Mouse (Mus musculus): ENCODE measurements around the gene Ep400.

Gene Ep400

DNA sequence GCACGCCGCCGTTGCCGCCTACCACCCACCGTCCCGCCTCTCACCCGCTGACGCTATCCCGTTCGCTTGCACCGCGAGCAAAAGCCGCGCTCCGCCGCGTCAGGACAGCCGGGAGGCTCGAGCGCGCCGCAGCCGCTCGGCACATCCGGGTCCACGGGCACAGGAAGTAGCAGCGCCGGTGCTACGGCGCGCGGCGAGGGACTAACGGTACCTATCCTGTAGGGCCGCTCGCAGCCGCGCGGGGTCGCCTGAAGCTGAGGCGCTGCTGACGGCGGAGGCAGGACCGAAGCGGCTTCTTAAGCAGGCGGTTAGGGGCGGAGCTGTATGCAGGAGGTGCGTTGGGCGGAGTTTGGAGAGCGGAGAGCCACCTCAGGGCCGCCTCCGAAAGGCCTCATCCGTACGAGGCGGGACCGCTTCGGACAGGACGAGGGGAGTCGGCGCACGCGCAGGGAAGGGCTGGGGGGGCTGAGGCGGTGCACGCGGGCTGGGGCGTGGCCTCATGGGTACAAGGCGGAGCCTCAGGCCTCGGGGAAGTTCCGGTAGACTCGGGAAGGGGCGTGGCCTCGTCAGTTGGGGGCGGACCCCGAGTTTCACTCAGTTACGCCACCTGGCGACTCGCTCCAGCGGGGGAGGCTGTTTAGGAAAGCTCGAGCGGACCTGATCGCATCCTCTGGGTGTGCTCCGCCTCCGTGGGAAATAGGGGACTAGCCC is at the start of gene Ep400:
Gene Ep400, minus strand, starts transcription at position 270 of the 711 bp plus-strand sequence.
- peak; percentile 99 for DNase-seq (ENCODE audit: low spot score)

DNA sequence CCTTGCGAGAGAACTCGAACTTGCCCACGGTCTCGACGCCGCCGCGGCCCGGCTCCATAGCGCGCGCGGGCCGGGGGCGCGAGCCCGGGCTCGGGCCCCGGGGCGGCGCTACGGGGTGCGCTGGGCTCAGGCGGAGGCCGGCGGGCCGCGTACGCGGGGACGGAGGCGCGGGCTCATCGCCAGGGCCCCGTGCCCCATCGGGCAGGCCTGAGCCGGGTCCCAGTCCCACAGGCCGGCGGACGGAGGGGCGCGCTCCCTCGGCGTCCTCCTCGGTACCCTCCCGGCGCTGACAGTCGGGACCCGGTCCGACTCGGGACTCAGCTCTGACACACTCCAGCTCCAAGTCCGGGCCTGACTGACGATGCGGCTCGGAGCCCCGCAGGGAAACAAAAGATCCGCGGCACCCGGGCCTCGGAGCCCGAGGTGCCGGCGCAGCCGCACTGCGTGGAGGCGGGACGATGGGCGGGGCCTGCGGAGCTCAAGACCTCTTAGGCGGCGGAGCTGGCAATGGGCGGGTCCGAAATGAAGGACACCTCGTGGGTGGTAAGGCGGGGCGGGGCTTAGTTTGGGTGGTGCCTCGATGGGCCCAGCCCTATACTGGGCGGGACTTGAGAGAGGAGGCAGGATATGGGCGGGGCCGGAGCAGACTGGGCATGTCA is 39.3 kb upstream of the Ep400 start, which contains the start of gene Ulk1:
Gene Ulk1, minus strand, starts transcription at position 431 of the 659 bp plus-strand sequence.
- DNase-seq (ENCODE audit: low spot score) = peak; percentile 99

DNA sequence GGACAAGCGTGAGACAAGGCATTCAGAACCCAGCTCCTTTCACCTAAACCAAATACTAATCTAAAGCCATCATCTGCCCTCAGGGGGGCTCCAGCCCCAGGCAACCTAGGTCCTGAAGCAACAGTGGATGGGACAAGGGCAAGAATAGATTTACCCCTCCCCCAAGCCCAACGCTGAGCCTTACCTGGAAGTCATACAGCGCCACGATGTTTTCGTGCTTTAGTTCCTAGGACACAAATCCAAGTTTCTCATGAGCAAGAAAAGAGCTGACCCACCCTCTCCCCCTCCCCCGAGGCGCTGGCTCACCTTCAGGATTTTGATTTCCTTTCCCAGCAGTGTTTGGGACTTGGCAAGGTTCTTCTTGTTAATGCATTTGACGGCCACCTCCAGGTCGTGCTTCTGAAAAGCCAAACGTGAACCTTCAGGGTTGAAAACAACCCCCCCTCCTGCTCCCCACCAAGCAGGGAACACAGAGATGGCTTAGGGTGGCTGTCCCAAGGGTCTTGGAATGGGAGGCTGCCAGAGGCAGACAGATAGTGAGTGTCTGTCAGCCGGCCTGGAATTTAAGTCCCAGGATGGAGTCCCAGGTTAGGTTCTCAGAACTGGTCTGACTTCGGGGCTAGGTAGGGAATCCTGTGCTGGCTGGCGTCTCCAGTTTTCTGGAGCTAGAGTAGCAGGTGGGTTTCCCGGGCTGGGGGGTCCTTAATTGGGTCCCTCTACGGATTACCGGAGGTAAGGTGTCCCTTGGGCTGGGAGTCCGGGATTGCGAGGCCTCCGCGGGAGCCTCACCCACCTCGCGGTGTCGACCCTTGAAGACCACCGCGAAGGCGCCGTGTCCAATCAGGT is 38.5 kb upstream of the Ep400 start:
- DNase-seq (ENCODE audit: low spot score) = no peak

DNA sequence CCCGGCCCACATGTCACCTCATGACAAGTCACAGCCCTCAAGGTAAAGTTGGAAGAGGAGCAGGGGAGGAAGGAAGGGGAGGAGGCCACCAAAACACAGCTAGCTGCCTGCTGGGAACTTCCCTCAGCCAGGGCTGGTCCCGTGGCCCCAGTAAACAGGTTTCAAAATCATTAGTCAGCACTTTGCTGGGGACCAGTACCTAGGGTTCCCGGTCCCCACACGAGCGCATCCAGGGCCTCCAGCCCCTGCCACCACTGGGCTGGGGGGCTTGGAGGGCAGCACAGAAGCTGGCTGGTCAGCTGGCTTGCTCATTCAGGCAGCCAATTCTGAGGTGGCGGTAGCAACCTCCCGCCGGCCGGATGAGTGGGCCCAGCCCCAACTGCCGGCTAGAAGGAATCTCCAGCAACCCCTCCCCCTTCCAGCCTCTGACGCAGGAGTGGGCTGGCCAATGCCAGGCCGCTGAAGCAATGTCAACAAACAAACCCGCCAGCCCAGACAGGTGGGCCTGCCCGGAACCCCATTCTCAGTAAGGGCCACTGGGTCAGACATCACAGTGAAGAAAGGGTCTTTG is 37.6 kb upstream of the Ep400 start:
- DNase-seq (ENCODE audit: low spot score) = peak; percentile 68

DNA sequence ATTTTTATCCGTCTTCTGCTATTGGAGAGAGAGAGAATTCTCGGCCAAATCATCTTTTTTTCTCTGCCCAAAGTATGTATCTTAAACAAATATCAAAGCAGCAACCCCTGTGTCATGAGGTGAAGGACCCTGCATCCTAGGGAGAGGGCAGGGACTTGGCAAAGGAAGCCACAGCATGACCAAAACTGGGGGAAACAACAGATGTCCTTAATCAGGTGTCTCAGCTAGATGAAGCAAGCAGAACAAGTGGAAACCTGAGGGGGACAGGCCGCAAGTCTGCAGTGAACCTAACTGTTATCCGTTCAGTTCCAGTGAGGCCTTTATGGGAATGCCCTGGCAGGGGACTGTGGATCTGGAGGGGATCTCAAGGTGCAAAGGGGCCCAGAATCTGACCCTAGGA is 36.9 kb upstream of the Ep400 start:
- DNase-seq (ENCODE audit: low spot score) = no peak

DNA sequence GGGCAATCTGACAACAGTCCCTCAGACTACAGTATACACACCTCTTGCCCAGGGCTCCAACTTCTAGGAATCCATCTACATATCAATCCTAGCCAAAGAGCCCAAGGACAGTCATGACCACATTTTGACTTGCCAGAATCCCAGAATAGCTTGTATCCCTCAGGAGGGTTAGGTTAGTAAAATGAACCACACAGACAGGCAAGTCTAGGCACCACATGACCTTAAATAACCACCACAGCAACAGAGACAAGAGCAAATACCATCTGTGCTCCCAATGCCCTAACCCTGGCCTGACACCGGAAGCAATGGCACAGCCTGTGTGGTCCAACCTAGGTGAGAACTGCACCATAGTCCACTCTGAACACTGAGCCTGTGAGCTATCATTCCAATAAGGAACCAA is 36.2 kb upstream of the Ep400 start:
- no peak for DNase-seq (ENCODE audit: low spot score)

DNA sequence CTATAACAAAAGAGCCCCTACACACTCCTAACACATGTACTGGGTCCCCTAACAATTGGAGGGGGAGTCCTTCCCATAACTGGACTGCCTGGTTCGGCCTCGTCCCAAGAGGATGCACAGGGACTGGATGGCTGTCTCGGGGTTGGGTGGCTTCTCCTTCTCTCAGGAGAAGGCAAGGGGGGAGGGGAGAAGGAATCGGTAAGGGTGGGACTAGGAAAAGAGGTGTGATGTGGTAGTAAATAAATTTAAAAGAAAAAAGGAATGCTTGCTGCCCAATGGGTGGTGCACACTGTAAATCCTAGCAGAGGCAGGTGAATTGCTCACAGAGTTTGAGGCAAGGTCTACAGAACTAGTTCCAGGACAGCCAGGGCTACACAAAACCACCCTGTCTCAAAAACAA is 35.6 kb upstream of the Ep400 start:
- DNase-seq (ENCODE audit: low spot score) = no peak

DNA sequence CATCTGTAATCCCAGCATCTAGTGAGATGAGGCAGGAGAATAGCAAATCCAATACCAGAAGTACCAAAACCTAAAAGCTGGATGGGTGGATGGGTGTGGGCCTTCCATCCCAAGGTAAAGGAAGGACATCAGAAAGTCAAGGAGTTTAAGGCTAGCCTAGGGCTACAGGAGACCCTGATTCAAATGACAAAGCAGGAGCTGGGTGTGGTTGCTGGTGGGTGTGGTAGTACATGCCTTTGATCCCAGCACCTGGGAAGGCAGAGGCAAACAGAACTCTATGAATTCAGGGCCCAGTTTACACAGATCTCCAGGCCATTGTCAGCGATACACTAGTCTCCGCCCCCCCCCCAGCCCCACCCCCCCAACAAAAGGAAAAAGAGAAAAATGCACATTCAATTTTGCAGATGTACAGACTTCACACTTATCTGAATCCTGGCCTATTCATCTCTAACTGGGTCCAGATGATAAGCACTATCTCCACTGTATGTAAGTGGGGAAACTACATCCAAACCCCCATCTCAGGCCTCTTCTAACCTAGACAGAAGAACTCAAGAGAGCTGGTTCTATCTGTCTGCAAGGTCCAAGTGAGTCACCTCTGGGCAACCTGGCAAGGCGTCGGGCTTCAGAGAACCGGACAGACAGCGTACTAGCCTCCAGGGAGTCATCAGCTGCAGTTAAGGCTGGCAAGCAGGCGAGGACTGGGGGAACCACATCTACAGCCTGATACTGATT is 33.7 kb upstream of the Ep400 start:
- no peak for DNase-seq (ENCODE audit: low spot score)

DNA sequence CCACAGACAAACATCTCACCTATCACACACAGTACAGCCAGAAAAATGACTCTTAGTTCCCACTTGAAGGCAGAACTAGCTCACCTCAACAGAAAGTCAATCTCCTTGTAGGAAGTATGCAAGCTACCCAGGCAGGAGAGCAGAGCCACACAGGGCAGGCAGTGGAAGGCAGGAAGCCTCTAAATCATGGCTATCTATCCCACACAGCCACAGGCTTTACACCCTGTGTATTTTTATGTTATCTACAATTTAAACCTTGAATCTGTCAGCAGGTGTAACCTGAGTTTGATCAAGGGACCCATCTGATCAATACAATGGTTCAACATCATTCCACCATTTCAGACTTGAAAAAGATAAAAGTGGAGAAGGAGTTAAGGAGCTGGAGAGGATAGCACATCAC is 32.3 kb upstream of the Ep400 start:
- DNase-seq (ENCODE audit: low spot score) = no peak

DNA sequence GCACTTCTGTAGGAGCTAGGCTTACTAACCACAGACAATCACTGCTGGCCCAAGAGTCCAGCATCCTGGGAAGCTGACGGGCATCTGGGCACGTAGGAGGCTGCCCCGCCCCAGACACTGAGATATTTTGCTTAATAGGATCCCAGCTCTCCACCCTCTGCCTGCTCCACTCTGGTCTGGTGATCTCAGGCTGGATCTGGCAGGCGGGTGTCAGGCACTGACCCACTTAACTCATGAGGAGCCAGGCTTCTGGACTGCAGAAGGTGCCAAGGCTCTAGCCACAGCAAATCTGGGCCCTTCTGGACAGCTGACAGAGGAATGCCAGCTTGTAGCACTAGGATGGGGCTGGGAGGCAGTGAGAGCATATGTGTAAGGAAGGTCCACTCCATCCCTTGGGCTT is 31.7 kb upstream of the Ep400 start:
- DNase-seq (ENCODE audit: low spot score) = no peak

DNA sequence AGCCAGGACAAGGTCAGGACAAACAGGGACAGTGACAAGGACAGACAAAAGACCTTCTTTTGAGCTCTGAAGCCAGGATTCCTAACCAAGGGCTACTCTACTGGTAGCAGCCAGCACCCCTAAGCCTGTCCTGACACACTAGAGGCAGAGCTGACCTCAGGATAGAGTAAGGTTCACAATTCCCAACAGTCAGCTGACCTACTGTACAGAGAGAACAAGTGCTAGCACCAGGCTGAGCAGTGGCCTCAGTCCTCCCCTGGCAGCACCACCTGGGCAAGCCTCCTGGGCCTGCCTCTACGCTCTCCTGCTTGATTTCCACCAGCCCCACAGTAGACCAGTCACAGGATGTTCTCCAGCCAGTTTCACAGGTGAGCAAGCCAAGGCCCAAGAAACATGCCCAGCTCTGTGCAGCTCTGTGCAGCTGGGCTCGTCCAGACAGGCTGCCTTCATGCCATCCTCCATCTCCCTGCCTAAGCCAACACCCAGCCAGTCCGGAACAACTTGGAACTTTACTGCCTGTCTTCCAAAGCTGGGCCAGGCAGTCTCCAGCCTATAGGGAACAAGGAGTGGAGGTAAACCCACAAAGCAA is 30.6 kb upstream of the Ep400 start:
- DNase-seq (ENCODE audit: low spot score) = no peak

DNA sequence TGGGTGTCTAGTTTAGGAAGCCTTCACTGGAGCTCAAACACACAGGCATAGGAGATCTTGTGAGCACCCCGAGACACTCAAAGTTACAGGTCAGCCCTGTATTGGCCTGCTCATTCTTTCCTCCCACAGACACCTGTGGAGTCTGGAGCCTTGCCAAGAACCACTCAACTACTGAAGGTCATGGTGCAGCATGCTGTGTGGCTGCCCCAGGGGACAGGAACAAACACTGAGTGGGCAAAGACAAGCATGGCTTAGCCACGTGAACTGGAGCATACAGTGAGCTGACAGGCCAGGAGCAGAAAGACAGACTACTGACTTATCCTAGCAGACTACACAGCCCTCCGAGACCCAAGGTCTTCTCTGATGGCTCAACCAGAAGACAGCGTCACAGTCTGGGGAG is 27.2 kb upstream of the Ep400 start:
- no peak for DNase-seq (ENCODE audit: low spot score)

DNA sequence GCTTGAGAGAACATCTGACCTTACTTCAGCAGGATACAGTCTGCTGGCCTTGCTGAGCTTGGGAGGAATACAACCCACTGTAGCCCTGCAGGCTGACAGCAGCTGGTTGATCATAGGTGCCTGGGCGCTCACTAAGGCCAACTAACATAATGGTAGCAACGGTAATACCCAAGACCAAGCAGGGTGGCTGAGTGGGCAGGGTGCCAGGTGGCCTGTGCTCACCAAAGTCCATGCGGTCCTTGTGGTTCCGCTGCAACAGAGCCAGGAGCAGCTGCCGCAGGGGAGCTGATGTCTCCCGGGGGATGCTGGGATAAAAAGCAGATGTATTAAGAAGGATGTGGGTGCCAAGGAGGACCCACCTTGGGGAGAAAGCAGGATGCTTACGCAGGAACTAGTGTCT is 23.8 kb upstream of the Ep400 start:
- DNase-seq (ENCODE audit: low spot score) = no peak

DNA sequence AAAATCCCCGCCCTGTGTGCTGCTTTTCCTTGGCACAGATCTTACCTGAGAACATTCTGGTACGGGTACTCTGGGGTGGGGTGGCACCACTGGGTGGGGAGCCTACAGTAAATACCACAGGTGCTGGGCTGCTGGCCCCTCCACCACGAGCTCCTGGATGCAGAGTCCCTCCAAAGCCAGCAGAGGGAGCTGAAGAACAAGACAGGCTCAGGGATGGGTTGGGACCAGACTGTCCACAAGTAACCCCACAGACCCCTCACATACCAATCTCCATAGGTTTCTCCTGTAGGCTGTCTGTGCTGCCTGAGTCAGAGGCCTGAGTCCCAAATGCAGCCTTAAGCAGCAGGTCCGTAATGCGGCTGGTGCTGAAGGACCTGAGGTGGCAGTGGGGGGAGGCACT is 18.2 kb upstream of the Ep400 start:
- no peak for DNase-seq (ENCODE audit: low spot score)

DNA sequence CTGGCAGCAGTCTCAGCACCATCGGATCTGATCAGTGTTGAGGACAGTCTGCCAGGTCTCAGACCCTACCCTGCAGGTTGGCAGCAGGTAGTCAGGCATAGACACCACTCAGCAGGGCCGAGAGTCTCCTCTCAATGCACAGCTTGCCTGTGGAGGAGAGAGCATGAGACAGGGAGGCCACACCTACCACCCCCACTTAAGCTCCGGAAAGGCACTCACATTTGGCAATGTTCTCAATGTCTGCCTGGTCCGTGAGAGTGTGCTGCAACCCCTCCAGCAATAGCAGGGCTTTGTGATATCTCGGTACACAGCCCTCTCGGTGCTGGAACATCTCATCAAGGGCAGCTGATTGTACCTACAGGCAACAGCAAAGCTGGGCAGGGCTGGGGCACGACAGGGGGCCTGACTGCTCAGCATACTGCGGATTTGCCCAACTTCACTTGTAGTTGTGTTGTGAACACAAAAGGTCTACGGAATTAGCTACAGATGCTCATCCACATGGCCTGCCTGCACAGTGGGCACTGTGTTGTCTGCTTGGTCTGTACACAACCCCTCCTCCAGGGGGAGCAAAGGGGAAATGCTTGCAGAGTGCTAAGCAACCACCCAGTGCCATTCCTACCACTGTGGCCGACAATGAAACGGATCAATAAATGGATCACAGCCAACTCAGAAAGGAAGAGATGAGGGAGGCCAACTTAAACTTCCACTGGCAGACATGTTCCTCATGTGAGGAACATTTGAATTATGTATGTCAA is 15.7 kb upstream of the Ep400 start:
- no peak for DNase-seq (ENCODE audit: low spot score)

DNA sequence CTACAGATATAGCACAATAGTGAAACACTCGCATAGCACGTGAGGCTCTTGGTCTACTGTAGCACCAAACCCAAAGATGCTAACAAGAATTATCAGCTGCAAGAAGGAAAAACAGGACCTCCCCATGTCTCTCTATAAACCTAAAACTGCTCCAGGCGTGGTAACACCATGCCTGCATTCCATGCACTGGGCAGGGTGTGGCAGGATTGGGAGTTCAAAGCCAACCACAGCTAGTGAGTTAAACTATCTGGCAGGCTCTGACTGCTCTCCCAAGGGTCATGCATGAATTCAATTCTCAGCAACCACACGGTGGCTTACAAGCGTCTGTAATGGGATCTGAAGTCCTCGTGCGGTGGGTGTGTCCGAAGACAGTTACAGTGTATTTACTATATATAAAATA is 12.6 kb upstream of the Ep400 start:
- DNase-seq (ENCODE audit: low spot score) = no peak

DNA sequence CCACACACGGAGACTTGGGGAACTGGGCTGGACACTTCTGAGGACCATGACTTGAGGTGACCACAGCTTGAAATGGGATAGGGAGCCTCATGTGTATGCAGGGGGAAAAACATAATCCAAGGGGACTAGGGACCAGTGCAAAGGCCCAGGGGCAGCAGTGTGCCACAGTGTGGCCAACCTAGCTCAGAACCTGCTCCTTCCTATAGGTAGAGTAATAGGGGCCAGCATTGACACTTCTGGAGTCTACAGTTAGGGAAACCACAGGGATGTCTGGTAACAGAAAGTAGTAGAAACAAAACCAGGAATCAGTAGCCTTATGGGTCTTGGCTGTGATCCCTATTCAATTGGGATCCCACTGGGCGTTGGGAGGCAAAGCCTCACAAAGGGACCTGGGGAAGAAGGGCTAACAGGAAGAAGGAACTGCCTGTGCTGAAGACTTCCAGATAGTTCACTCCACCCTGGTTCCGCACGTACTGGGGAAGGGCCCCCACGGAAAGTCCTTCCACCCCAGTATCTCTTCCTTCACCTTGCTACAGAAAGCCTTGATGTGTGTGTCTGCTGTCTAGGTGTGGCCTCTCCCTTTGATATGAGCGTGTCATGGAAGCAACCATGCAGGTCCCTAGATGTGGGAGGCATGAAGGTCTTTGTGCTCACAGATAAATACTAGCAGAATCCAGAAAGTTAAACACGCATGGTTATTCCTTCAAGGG is 11.2 kb upstream of the Ep400 start:
- DNase-seq (ENCODE audit: low spot score) = no peak

DNA sequence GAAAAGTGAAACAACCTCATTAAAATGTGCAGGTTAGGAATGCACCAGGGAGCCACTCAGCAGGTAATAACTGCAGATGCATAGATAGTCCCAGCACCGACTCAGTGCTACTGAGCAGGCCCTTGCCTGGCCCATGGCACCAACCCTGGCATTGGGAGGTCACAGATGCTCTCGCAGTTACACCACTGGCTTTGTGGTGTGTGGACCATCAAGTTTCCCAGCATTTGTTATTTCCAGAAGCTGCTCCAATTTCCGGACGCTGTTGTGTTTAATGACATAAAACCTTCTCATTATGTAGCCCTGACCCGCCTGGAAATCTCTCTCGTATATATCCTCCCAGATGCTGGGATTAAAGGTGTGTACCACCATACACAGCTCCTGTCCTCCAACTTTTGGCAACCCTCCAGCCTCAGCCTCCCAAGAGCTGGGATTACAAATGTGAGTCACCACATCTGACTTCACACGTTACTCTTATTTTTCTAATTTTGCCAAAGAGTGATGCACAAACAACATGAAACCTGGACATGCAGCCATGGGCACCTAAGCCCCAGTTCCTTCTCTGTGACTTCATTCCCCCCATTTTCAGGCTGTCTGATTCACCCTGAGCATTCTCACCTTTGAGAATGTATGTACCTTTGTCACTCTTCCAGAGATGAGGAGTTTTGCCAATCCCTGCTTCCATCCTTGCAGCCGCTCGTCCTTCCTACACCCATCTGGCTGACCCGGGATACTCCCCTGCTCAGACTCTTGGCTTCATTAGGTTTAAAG is 10.4 kb upstream of the Ep400 start:
- no peak for DNase-seq (ENCODE audit: low spot score)

DNA sequence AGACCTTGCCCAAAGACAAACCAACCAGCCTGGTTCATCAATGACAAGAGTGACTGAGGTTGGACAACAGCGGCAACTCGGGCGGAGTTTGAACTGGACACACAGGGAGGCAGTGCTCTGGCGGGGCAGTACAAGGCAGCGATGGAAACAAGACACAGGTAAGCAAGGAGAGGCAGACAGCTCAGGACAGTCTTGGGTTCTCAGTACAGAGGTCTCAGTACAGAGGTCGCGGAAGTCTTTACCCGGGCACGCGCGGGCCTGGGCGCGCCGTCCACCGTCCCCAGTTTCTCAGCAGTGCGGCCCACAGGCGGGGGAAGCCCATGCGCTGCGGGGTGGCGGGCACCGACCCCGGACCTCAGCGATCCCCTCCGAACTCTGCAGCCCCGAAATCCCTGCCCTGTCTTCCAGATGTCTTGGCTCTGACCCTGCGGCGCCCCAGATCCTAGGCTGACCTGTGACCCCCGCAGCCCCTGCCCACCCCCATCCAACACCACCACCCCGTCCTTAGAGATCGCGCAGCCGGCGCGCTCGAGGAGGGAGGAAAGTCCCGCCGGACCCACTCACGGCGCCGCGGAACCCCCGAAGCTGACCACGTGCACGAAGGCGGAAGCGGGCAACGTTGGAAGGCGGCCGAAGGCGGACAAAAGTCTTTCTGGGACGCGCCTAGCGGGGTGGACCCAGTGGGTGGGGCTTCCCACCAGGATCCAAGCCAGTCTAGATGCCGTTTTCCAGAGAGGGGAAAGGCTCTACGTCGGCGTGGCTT is 9.7 kb upstream of the Ep400 start, which contains the start of gene Pus1:
Gene Pus1, minus strand, starts transcription at position 662 of the 763 bp plus-strand sequence.
- peak; percentile 83 for DNase-seq (ENCODE audit: low spot score)

Data from left cerebral cortex, adult 11 months (tissue).